Mouse (Mus musculus) adrenal gland, postnatal 14 days (tissue): ENCODE data around the gene Cd36. TPM values are rescaled to one million over a fixed set of nuclear protein-coding genes. Genes with fewer than 3 reads are reported as not detected.

Experiments
- DNase-seq: peaks from one replicate; pipeline ENCODE4 v3.0.0; 2021; ENCODE audit warnings: mixed read lengths
- total RNA-seq: library from RNA; stranded (reverse); gene quantifications from 2 replicates; pipeline ENCODE4 v1.2.3, GENCODE M21; 2021

Cd36 gene
- total RNA-seq, 1 experiment from 2014 or later: 980 TPM

- DNase-seq: no peak
Measured at GRCm38 (mm10) chr5:17806774-17807377, 81.7 kb downstream of the Cd36 start.

- DNase-seq: peak; percentile 50
Measured at GRCm38 (mm10) chr5:17776571-17776970, 112.0 kb downstream of the Cd36 start.

GRCm38 (mm10) chr5:17770328-17770727 lies 118.3 kb downstream of the Cd36 start:
- no peak for DNase-seq

- no peak for DNase-seq
Measured at GRCm38 (mm10) chr5:17766006-17766677, 122.5 kb downstream of the Cd36 start.

GRCm38 (mm10) chr5:17753471-17754005 lies 135.1 kb downstream of the Cd36 start:
- no peak for DNase-seq

- no peak for DNase-seq
Measured at GRCm38 (mm10) chr5:17748293-17748692, 140.3 kb downstream of the Cd36 start.

- no peak for DNase-seq
Measured at GRCm38 (mm10) chr5:17747143-17747542, 141.5 kb downstream of the Cd36 start.

GRCm38 (mm10) chr5:17746520-17746919 lies 142.1 kb downstream of the Cd36 start:
- no peak for DNase-seq

- DNase-seq: no peak
Measured at GRCm38 (mm10) chr5:17739805-17740204, 148.8 kb downstream of the Cd36 start.

Other genes with a start within 250 kb of the Cd36 start
- gene Gnat3, start 73.7 kb upstream of the Cd36 start, total RNA-seq: 0.26 TPM in 1 of 2 replicates, not detected in the other